Mouse (Mus musculus): ENCODE results near the gene Olfr832. TPM values are rescaled to one million over a fixed set of nuclear protein-coding genes. Genes with fewer than 3 reads are reported as not detected.
"Not testable (repeated sequence)": the region's sequence is repeated elsewhere in the genome, so short reads cannot be mapped to it uniquely, and the experiment has no call there.

The Olfr832 gene
- not detected in 2 replicates for polyA plus RNA-seq (2016; fragmentation: Nextera tagmentation; extraction: Ambion mirVana)

GRCm38 (mm10) chr9:18936822-18937221, at the start of gene Olfr832:
Gene Olfr832, plus strand, starts transcription at chr9:18937122.
- not testable (repeated sequence) for H3K4me3 ChIP-seq

GRCm38 (mm10) chr9:18907699-18908098, 29.2 kb upstream of the Olfr832 start:
- not testable (repeated sequence) for H3K27ac ChIP-seq (ENCODE audit: poor library complexity, severe bottlenecking); H3K4me1 ChIP-seq (replicated peaks); H3K4me2 ChIP-seq; H3K4me3 ChIP-seq; H3K9ac ChIP-seq; H3K27me3 ChIP-seq (replicated peaks); H3K36me3 ChIP-seq; ATAC-seq (ENCODE audit: insufficient number of reproducible peaks, low FRiP score)
- 72% methylated on average over 2 of the region's 2 CpGs for WGBS
- H3K9me3 ChIP-seq (replicated peaks), result peaks cover 10% of the 10 kb centered on the region; the same call in 1 of the 2 replicates

More at GRCm38 (mm10) chr9:18936822-18937221, at the start of gene Olfr832:
- not testable (repeated sequence) for H3K27ac ChIP-seq (ENCODE audit: poor library complexity, severe bottlenecking); H3K27me3 ChIP-seq (replicated peaks); ATAC-seq (ENCODE audit: insufficient number of reproducible peaks, low FRiP score); H3K9me3 ChIP-seq (replicated peaks); H3K36me3 ChIP-seq; H3K9ac ChIP-seq; H3K4me2 ChIP-seq; H3K4me1 ChIP-seq (replicated peaks)
- WGBS, result 75% methylated on average over 2 of the region's 2 CpGs

- not testable (repeated sequence) for H3K4me2 ChIP-seq; H3K4me3 ChIP-seq; H3K36me3 ChIP-seq; H3K9ac ChIP-seq; ATAC-seq (ENCODE audit: insufficient number of reproducible peaks, low FRiP score); H3K27me3 ChIP-seq (replicated peaks); H3K4me1 ChIP-seq (replicated peaks); H3K27ac ChIP-seq (ENCODE audit: poor library complexity, severe bottlenecking)
- H3K9me3 ChIP-seq (replicated peaks), result peaks cover 10% of the 10 kb centered on the region
- 77% methylated on average over 16 of the region's 16 CpGs for WGBS
Measured at GRCm38 (mm10) chr9:18927921-18928320, 9.0 kb upstream of the Olfr832 start.

- no peak overlapping the region for H3K27ac ChIP-seq (ENCODE audit: poor library complexity, severe bottlenecking)
- no peaks in the 10 kb centered on the region for H3K36me3 ChIP-seq
- H3K4me1 ChIP-seq (replicated peaks), result no peaks in the 10 kb centered on the region
- no peaks in the 10 kb centered on the region; the same call in 1 of the 2 replicates for H3K9me3 ChIP-seq (replicated peaks)
- H3K27me3 ChIP-seq (replicated peaks), result no peaks in the 10 kb centered on the region
- H3K4me2 ChIP-seq, result no peak overlapping the region
- no peak overlapping the region for H3K4me3 ChIP-seq
- ATAC-seq (ENCODE audit: insufficient number of reproducible peaks, low FRiP score), result no peak
- no peak overlapping the region for H3K9ac ChIP-seq
Measured at GRCm38 (mm10) chr9:18962021-18962420, 25.1 kb downstream of the Olfr832 start.

- 73% methylated on average over 3 of the region's 3 CpGs for WGBS
- H3K27me3 ChIP-seq (replicated peaks), result no peaks in the 10 kb centered on the region
- ATAC-seq (ENCODE audit: insufficient number of reproducible peaks, low FRiP score), result no peak
- H3K4me3 ChIP-seq, result no peak within 1 kb of the TSS
- no peak within 1 kb of the TSS for H3K4me2 ChIP-seq
- H3K27ac ChIP-seq (ENCODE audit: poor library complexity, severe bottlenecking), result no peak within 1 kb of the TSS
- H3K9me3 ChIP-seq (replicated peaks), result 0 out of 2 replicates have a peak, but pooled peaks cover 2% of the 10 kb centered on the region
- no peak within 1 kb of the TSS for H3K9ac ChIP-seq
- H3K4me1 ChIP-seq (replicated peaks), result no peaks in the 10 kb centered on the region
- no peaks in the 10 kb centered on the region for H3K36me3 ChIP-seq
Measured at GRCm38 (mm10) chr9:18987690-18988089, 50.8 kb downstream of the Olfr832 start, which contains the start of gene Olfr834. Gene Olfr834, plus strand, starts transcription at chr9:18987990.

Other genes starting within 250 kb of the Olfr832 start
- not detected in 2 replicates for gene Olfr24, start 173.1 kb upstream of the Olfr832 start, polyA plus RNA-seq (2016; fragmentation: Nextera tagmentation; extraction: Ambion mirVana)
- not detected in 2 replicates for gene Olfr828, start 117.6 kb upstream of the Olfr832 start, polyA plus RNA-seq (2016; fragmentation: Nextera tagmentation; extraction: Ambion mirVana)
- not detected in 2 replicates for gene Olfr829, start 82.2 kb upstream of the Olfr832 start, polyA plus RNA-seq (2016; fragmentation: Nextera tagmentation; extraction: Ambion mirVana)
- not detected in 2 replicates for gene Olfr830, start 62.4 kb upstream of the Olfr832 start, polyA plus RNA-seq (2016; fragmentation: Nextera tagmentation; extraction: Ambion mirVana)
- gene Olfr834, start 50.9 kb downstream of the Olfr832 start, polyA plus RNA-seq (2016; fragmentation: Nextera tagmentation; extraction: Ambion mirVana), result not detected in 2 replicates
- not detected in 2 replicates for gene Olfr835, start 95.6 kb downstream of the Olfr832 start, polyA plus RNA-seq (2016; fragmentation: Nextera tagmentation; extraction: Ambion mirVana)
- 0.03 TPM in 1 of 2 replicates, not detected in the other for gene Olfr836, start 183.3 kb downstream of the Olfr832 start, polyA plus RNA-seq (2016; fragmentation: Nextera tagmentation; extraction: Ambion mirVana)
- gene Olfr837, start 199.2 kb downstream of the Olfr832 start, polyA plus RNA-seq (2016; fragmentation: Nextera tagmentation; extraction: Ambion mirVana), result not detected in 2 replicates
- gene Olfr839-ps1, start 240.2 kb downstream of the Olfr832 start, polyA plus RNA-seq (2016; fragmentation: Nextera tagmentation; extraction: Ambion mirVana), result not detected in 2 replicates